Mouse (Mus musculus) leukemia stem cell, adult 10-12 weeks (primary cell): ENCODE data around the gene Mlycd. TPM values are rescaled to one million over a fixed set of nuclear protein-coding genes. Genes with fewer than 3 reads are reported as not detected.

Experiments used
- polyA plus RNA-seq: library from polyadenylated mRNA; stranded (reverse); fragments of >175 nt; gene quantifications from 2 replicates; pipeline ENCODE4 v1.2.3, GENCODE M21; 2012; ENCODE audit warnings: low replicate concordance

The Mlycd gene
- polyA plus RNA-seq, result 9.2 and 12.1 TPM in 2 replicates

GRCm38 (mm10) chr8:119394524-119395026 lies at the start of gene Mlycd:
Gene Mlycd (plus strand): TSS chr8:119394878.

GRCm38 (mm10) chr8:119433582-119434174 lies 39.0 kb downstream of the Mlycd start, which contains the start of gene Osgin1:
Gene Osgin1 (plus strand): TSS chr8:119434124.

GRCm38 (mm10) chr8:119446211-119446989 lies 51.7 kb downstream of the Mlycd start, which contains the start of gene Necab2:
Gene Necab2 (plus strand): TSS chr8:119446719.

Other genes starting within 250 kb of the Mlycd start
- 7.0 and 15.5 TPM in 2 replicates for gene Hsbp1, start 50.4 kb upstream of the Mlycd start, polyA plus RNA-seq
- 4.5 and 6.8 TPM in 2 replicates for gene Osgin1, start 39.2 kb downstream of the Mlycd start, polyA plus RNA-seq
- gene Necab2, start 51.8 kb downstream of the Mlycd start, polyA plus RNA-seq, result not detected in 2 replicates
- gene Slc38a8, start 106.8 kb downstream of the Mlycd start, polyA plus RNA-seq, result not detected in 2 replicates
- 99.7 and 122 TPM in 2 replicates for gene Mbtps1, start 163.9 kb downstream of the Mlycd start, polyA plus RNA-seq
- gene Hsdl1, start 180.3 kb downstream of the Mlycd start, polyA plus RNA-seq, result 10.7 and 23.4 TPM in 2 replicates
- not detected in 2 replicates for gene Dnaaf1, start 180.4 kb downstream of the Mlycd start, polyA plus RNA-seq
- 73.5 and 94.7 TPM in 2 replicates for gene Taf1c, start 210.3 kb downstream of the Mlycd start, polyA plus RNA-seq
- not detected in 2 replicates for gene Adad2, start 217.9 kb downstream of the Mlycd start, polyA plus RNA-seq
- not detected in 2 replicates for gene Kcng4, start 240.8 kb downstream of the Mlycd start, polyA plus RNA-seq